Mouse (Mus musculus): ENCODE measurements around the gene Ispd.

Gene Ispd

GRCm38 (mm10) chr12:36471411-36471810, 90.2 kb downstream of the Ispd start:
- no peak for DNase-seq

DNA sequence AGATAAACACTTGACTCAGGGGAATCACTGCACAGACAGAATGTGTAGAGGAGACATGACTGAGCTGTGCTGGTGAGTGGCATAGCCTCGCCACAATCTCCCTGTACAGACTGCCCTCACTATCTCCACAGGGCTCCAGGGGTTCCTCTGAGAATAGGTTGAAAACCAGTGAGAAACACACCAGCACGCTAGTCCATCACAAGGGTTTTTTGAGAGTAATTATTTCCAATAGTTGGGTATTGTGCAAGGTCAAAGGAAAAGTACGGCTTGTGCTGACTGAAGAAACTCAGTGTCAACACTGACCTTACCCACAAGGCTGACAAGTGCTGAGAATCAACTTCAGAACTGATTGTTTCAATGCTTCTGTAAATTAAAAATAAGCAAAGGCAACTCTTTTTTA, 92.9 kb downstream of the Ispd start:
- no peak for DNase-seq

GRCm38 (mm10) chr12:36475269-36475668, 94.0 kb downstream of the Ispd start:
- no peak for DNase-seq

DNA sequence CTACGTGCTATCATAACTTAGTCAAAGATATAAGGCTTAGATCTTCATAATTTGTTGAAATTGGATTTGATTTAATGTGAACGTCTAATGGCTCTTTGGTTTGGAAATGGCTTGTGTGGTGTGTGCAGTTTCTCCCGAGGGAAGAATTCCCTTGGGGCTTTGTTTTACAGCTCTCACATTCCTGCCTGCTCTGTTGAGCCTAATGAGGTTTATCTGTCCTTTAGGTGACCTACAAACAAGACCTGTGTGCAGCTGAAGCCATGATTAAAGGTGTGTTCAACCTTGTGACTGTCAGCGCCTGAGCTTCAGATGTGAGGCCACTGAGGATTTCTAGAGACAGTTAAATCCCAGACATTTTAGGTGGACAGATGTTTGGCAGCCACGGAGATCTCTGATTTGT, 95.2 kb downstream of the Ispd start:
- no peak for DNase-seq

DNA sequence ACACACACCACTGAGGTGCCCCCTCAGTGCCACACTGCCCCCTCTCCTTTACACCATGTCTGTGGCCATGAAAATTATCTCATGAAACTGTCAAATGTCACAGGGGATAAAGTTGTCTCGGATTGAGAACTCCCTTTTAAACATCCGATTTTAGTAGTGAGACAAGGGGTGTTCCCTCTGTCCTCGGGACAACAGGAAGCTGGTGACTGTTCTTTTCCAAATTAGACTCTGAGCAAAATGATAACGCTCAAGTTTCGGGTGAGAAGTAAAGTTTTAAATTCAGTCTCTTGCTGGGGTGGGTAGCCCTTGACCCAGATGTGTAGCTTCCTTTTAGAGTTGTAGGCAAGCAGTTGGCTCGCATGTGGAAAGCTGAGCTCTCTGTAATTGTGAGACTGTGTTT, 96.3 kb downstream of the Ispd start:
- DNase-seq, result no peak

DNA sequence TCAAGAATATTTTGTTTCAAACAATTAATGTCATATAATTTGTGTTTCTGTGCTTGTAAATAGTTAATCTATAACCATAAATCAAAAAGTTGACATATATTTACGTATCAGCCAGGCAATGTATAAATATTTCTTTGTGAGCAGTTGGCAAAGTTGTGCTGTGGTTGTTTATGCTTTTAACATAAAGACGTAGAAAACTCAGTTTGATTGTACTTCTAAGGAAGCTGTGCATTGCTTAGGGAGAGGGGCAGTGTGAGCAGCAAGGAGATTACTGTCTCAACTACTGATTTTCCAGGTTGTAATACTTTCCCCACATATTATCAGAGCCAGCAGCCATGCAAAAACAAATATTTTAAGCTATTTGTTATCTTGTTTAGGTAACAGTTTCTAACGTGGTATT, 96.7 kb downstream of the Ispd start:
- no peak for DNase-seq

GRCm38 (mm10) chr12:36481742-36482141, 100.5 kb downstream of the Ispd start:
- no peak for DNase-seq

- DNase-seq, result no peak
Observed at GRCm38 (mm10) chr12:36483346-36483745, 102.1 kb downstream of the Ispd start.

DNA sequence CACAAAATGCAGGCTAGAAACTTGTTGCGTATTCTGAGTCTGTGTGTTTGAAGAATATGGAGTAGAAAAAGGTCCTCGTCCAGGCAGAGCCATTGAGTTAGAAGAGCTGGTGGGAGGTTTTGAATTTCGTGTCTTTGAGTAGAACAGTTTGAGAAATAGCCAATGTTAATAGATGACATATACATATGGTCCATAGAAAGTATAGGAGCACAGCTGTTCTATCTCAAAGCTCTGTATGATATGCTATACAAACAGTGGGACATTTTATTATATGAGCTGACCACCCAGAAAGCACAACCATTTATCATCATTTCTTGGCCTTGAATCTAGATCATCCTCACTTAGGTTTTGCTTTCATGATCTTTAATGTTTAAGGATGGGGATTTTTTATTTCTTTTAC, 116.3 kb downstream of the Ispd start:
- DNase-seq, result no peak

- no peak for DNase-seq
Observed at GRCm38 (mm10) chr12:36507111-36507903, 126.1 kb downstream of the Ispd start.

DNA sequence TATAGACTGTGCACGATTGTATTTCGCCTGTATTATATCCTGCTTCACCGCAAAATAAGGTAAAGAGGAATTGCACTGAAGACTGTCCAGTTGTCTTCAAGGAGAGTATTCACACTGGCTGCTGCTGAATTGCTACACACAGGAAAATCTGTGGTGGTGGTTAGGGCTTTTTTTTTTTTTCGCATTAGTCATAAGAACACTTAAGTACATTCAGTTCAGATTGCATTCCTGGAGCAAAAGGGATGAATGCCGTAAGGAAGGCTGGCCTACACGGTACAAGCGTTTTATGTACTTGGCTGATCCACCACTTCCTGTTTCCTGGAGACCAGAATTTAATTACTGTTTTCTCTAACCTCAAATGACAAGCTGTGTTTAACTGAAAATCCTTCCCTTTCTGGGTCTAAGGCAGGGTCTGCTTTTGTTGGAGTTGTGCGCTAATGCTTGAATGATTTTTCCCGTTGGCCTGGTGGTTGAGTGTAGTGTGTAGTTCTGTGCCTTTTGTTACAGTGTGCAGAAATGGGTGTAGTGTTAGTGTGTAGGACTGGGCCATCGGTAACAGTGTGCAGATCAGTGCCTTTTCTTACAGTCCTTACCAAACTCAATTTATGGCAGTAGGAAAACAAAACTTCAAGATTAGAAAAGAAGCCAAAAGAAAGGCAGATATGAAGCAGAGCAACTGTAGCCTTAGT, 128.8 kb downstream of the Ispd start:
- no peak for DNase-seq

- DNase-seq, result no peak
Observed at GRCm38 (mm10) chr12:36521774-36522173, 140.5 kb downstream of the Ispd start.

DNA sequence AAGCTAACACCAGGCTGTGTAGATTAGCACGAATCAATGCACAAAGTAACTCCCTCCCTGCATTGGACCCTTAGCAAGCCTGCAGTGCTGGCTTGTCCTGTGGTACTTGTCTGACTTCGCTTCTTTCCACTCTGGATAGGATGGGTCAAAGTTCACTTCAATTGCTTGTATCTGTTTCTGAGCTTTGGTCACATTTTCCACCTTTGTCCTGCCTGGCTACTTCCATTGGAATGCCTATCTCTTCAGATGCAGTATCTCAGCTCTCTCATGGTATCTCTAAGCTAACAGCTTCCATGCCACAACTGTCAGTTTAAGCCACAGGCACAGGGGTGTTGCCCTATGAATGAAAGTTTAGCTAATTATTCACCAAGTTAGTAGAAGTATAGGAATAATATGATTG, 142.3 kb downstream of the Ispd start:
- DNase-seq, result no peak

DNA sequence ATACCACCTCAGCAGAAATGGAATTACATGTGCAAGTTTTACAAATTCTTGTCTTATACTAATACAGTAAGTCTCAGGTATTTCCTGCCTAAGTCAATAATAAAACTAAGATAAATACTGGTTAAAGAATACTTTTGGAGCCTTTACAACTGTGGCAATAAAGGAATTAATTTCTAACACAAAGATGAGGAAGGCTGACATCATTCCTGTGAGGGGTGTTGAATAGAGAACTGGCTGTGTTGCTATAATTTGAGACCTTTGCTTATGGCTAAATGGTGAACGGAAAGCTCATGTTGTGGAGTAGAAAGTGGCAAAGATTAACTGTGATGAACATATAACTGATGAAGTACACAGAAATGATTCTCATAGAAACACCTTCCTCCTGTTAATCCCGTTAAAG, 149.7 kb downstream of the Ispd start:
- DNase-seq, result no peak

GRCm38 (mm10) chr12:36531421-36532072, 150.3 kb downstream of the Ispd start:
- no peak for DNase-seq

GRCm38 (mm10) chr12:36532525-36532924, 151.3 kb downstream of the Ispd start:
- no peak for DNase-seq

- DNase-seq, result no peak
Observed at GRCm38 (mm10) chr12:36533160-36533900, 152.1 kb downstream of the Ispd start.

- no peak for DNase-seq
Observed at GRCm38 (mm10) chr12:36534589-36534988, 153.3 kb downstream of the Ispd start.

- DNase-seq, result no peak
Observed at GRCm38 (mm10) chr12:36545318-36545717, 164.1 kb downstream of the Ispd start.

DNA sequence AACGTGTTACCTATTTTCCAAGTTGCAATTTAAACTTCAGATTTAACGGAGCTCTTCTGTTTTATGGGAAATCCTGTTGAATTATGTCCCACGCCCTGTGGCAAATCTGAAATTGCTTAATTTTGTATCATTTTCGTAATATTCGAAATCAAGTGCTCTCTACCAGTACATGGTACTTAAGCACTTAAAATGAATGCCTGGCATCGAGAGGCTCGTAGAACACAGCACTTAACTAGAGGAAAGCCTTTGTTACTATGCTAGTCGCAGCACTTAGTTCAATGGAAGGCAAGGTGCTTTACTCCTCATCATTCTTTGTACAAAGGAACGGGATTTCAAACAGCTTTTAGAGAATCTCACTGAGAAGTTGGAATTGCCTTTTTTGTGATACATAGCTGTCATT, 168.2 kb downstream of the Ispd start:
- no peak for DNase-seq

GRCm38 (mm10) chr12:36554697-36555096, 173.4 kb downstream of the Ispd start:
- no peak for DNase-seq

- DNase-seq, result no peak
Observed at GRCm38 (mm10) chr12:36564146-36564545, 182.9 kb downstream of the Ispd start.

DNA sequence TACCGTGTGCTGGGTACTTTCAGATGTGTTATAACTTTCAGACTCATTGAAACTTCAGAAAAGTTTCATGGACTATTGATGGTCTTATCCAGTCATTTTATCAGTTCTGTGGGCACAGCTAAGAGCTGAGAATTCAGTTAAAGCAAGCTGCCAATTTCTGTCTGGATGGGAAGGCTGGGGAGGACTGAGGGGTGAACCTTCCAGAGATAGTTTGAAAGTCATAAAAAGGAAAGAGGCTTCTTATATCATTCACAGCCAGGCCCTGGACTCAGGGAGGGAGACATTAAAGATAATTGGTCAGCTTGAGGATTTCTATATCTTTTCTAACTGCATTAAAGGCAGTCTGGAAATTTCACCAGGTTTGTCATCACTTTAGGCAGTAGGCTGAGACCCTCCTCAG, 185.7 kb downstream of the Ispd start:
- no peak for DNase-seq
